Comparison of ENCODE assay signal across 8 mouse cellular contexts in genomic region chr2:73550725-73551124, GRCm38 (mm10). TPM values are rescaled to one million over a fixed set of nuclear protein-coding genes. Genes with fewer than 3 reads are reported as not detected.
A peak's percentile ranks its signal among the peaks of the same experiment; 100 is the strongest.
DNase-seq lines count a peak whose midpoint lies in the region; ATAC-seq and TF ChIP-seq lines count a peak whose summit lies in the region.

No protein-coding gene starts in this region.

- 0 out of 2 replicates have a peak, but pooled peaks cover 2% of the 10 kb centered on the region for H3K4me1 ChIP-seq in forebrain, embryonic 16.5 days (replicated peaks; ENCODE audit: control insufficient read depth, insufficient read depth, low read length)
- no peaks in the 10 kb centered on the region for H3K4me1 ChIP-seq in forebrain, embryonic 13.5 days
- peaks cover 4% of the 10 kb centered on the region for H3K4me1 ChIP-seq in limb, embryonic 11.5 days (ENCODE audit: control insufficient read depth, insufficient read depth, low read length)
- peaks cover 50% of the 10 kb centered on the region for H3K4me1 ChIP-seq in limb, embryonic 10.5 days
- H3K4me1 ChIP-seq in limb, embryonic 14.5 days (ENCODE audit: control insufficient read depth, insufficient read depth, low read length) = peaks cover under 1% of the 10 kb centered on the region

- no peaks in the 10 kb centered on the region for H3K27me3 ChIP-seq in forebrain, embryonic 16.5 days (replicated peaks; ENCODE audit: control insufficient read depth, insufficient read depth, low read length)
- peaks cover 4% of the 10 kb centered on the region; the same call in 1 of the 2 replicates for H3K27me3 ChIP-seq in forebrain, embryonic 13.5 days
- H3K27me3 ChIP-seq in limb, embryonic 11.5 days (ENCODE audit: control insufficient read depth, insufficient read depth, low read length) = no peaks in the 10 kb centered on the region
- H3K27me3 ChIP-seq in limb, embryonic 10.5 days (ENCODE audit: low read depth, poor library complexity, severe bottlenecking) = no peaks in the 10 kb centered on the region
- no peaks in the 10 kb centered on the region for H3K27me3 ChIP-seq in limb, embryonic 14.5 days (ENCODE audit: control insufficient read depth, insufficient read depth, low read length)

- ATAC-seq in forebrain, embryonic 16.5 days = no peak
- no peak for ATAC-seq in forebrain, embryonic 13.5 days
- no peak for ATAC-seq in limb, embryonic 11.5 days (ENCODE audit: insufficient number of reproducible peaks, low FRiP score, low TSS enrichment, low read depth)
- ATAC-seq in limb, embryonic 14.5 days (ENCODE audit: low FRiP score, low read depth) = no peak

- no peaks in the 10 kb centered on the region for H3K9me3 ChIP-seq in forebrain, embryonic 16.5 days (ENCODE audit: control insufficient read depth, low read length)
- H3K9me3 ChIP-seq in forebrain, embryonic 13.5 days (replicated peaks) = no peaks in the 10 kb centered on the region
- H3K9me3 ChIP-seq in limb, embryonic 11.5 days (ENCODE audit: control insufficient read depth, low read length) = no peaks in the 10 kb centered on the region
- H3K9me3 ChIP-seq in limb, embryonic 10.5 days (replicated peaks) = no peaks in the 10 kb centered on the region
- no peaks in the 10 kb centered on the region for H3K9me3 ChIP-seq in limb, embryonic 14.5 days (ENCODE audit: control insufficient read depth, low read length)

- H3K27ac ChIP-seq in forebrain, embryonic 16.5 days (ENCODE audit: low read length) = no peak overlapping the region
- H3K27ac ChIP-seq in forebrain, embryonic 13.5 days = no peak overlapping the region
- H3K27ac ChIP-seq in limb, embryonic 11.5 days (replicated peaks; ENCODE audit: low read depth, low read length) = no peak overlapping the region
- H3K27ac ChIP-seq in limb, embryonic 10.5 days = no peak overlapping the region
- no peak overlapping the region for H3K27ac ChIP-seq in limb, embryonic 14.5 days (replicated peaks; ENCODE audit: low read depth, low read length)

- H3K4me2 ChIP-seq in forebrain, embryonic 16.5 days (ENCODE audit: low read length) = peak overlapping the region; percentile 37; the same call in 1 of the 2 replicates
- no peak overlapping the region for H3K4me2 ChIP-seq in forebrain, embryonic 13.5 days
- no peak overlapping the region for H3K4me2 ChIP-seq in limb, embryonic 11.5 days (ENCODE audit: low read depth, severe bottlenecking)
- H3K4me2 ChIP-seq in limb, embryonic 14.5 days (replicated peaks; ENCODE audit: low read depth, low read length, severe bottlenecking) = peak overlapping the region; percentile 30

- no peak overlapping the region for H3K4me3 ChIP-seq in forebrain, embryonic 16.5 days (replicated peaks; ENCODE audit: low read length)
- H3K4me3 ChIP-seq in forebrain, embryonic 13.5 days = no peak overlapping the region
- no peak overlapping the region for H3K4me3 ChIP-seq in limb, embryonic 11.5 days (ENCODE audit: low read depth, low read length)
- no peak overlapping the region for H3K4me3 ChIP-seq in limb, embryonic 10.5 days
- H3K4me3 ChIP-seq in limb, embryonic 14.5 days (replicated peaks; ENCODE audit: low read length) = 0 out of 2 replicates have a peak overlapping the region, but pooled peaks have one; percentile 8

- no peaks in the 10 kb centered on the region for H3K36me3 ChIP-seq in forebrain, embryonic 16.5 days (ENCODE audit: control insufficient read depth, insufficient read depth)
- no peaks in the 10 kb centered on the region for H3K36me3 ChIP-seq in forebrain, embryonic 13.5 days (ENCODE audit: poor library complexity, severe bottlenecking)
- H3K36me3 ChIP-seq in limb, embryonic 11.5 days (ENCODE audit: control insufficient read depth, insufficient read depth, low read length) = no peaks in the 10 kb centered on the region
- no peaks in the 10 kb centered on the region for H3K36me3 ChIP-seq in limb, embryonic 10.5 days
- no peaks in the 10 kb centered on the region for H3K36me3 ChIP-seq in limb, embryonic 14.5 days (ENCODE audit: control insufficient read depth, insufficient read depth, low read length)

- TF ChIP-seq POLR2A in limb, embryonic 14.5 days (IDR thresholded peaks at IDR 0.05; ENCODE audit: borderline replicate concordance, extremely low read depth, insufficient read depth, insufficient read length) = no peak

- 22% methylated on average over 6 of the region's 6 CpGs for WGBS in forebrain, embryonic 16.5 days
- WGBS in forebrain, embryonic 13.5 days = 21% methylated on average over 6 of the region's 6 CpGs
- 18% methylated on average over 6 of the region's 6 CpGs for WGBS in limb, embryonic 11.5 days
- WGBS in limb, embryonic 10.5 days = 21% methylated on average over 6 of the region's 6 CpGs
- WGBS in limb, embryonic 14.5 days = 15% methylated on average over 6 of the region's 6 CpGs

- DNase-seq in limb, embryonic 11.5 days (ENCODE audit: low spot score) = peak; percentile 66
- no peak for DNase-seq in limb, embryonic 10.5 days (ENCODE audit: low spot score)
- peak; percentile 53 for DNase-seq in MN1 (ENCODE audit: low spot score)
- DNase-seq in limb, embryonic 14.5 days (ENCODE audit: low spot score) = peak; percentile 63
- peak; percentile 34 for DNase-seq in skeletal muscle tissue, adult 2 months (ENCODE audit: low read depth, low spot score)
- DNase-seq in urinary bladder, postnatal 10 days (ENCODE audit: low spot score) = no peak

- H3K9ac ChIP-seq in forebrain, embryonic 16.5 days (replicated peaks; ENCODE audit: low read depth, low read length) = 0 out of 2 replicates have a peak overlapping the region, but pooled peaks have one; percentile 22
- no peak overlapping the region for H3K9ac ChIP-seq in forebrain, embryonic 13.5 days
- H3K9ac ChIP-seq in limb, embryonic 11.5 days (ENCODE audit: low read length) = no peak overlapping the region
- no peak overlapping the region for H3K9ac ChIP-seq in limb, embryonic 14.5 days (ENCODE audit: low read depth, low read length, severe bottlenecking)

RNA-seq across cellular contexts. Expression of gene Wipf1, which starts 21.2 kb away (rescaled TPM):
- 1.8 and 2.3 TPM in 2 replicates for polyA plus RNA-seq in forebrain, embryonic 16.5 days (2015; fragmentation: Nextera tagmentation; extraction: Ambion mirVana)
- polyA plus RNA-seq in forebrain, embryonic 13.5 days (2015; fragmentation: Nextera tagmentation; extraction: Ambion mirVana) = 2.4 and 2.8 TPM in 2 replicates
- polyA plus RNA-seq in limb, embryonic 11.5 days (2014; fragmentation: Nextera tagmentation; extraction: Ambion mirVana) = 21.8 and 24.1 TPM in 2 replicates
- 13.3 and 14.2 TPM in 2 replicates for polyA plus RNA-seq in limb, embryonic 10.5 days (2016; fragmentation: Nextera tagmentation; extraction: Ambion mirVana)
- polyA plus RNA-seq in limb, embryonic 14.5 days (2012; rRNA removed) = 20.1 and 25.8 TPM in 2 replicates
- polyA plus RNA-seq in limb, embryonic 14.5 days (2014; fragmentation: Nextera tagmentation; extraction: Ambion mirVana) = 25.7 and 27.8 TPM in 2 replicates

RNA-seq across cellular contexts. Expression of gene Chrna1, which starts 29.4 kb away (rescaled TPM):
- 0.09 and 0.10 TPM in 2 replicates for polyA plus RNA-seq in forebrain, embryonic 16.5 days (2015; fragmentation: Nextera tagmentation; extraction: Ambion mirVana)
- 0.11 and 0.27 TPM in 2 replicates for polyA plus RNA-seq in forebrain, embryonic 13.5 days (2015; fragmentation: Nextera tagmentation; extraction: Ambion mirVana)
- polyA plus RNA-seq in limb, embryonic 11.5 days (2014; fragmentation: Nextera tagmentation; extraction: Ambion mirVana) = 2.9 and 3.5 TPM in 2 replicates
- 2.3 and 3.9 TPM in 2 replicates for polyA plus RNA-seq in limb, embryonic 10.5 days (2016; fragmentation: Nextera tagmentation; extraction: Ambion mirVana)
- 8.9 and 9.3 TPM in 2 replicates for polyA plus RNA-seq in limb, embryonic 14.5 days (2012; rRNA removed)
- 14.9 and 19.4 TPM in 2 replicates for polyA plus RNA-seq in limb, embryonic 14.5 days (2014; fragmentation: Nextera tagmentation; extraction: Ambion mirVana)

Comparison
In these comparisons a context has a peak if more than half of its experiments do, and no peak if none do; other contexts are left out.
1. H3K4me2 ChIP-seq: peak in forebrain, embryonic 16.5 days (single experiment) and limb, embryonic 14.5 days (single experiment); none in forebrain, embryonic 13.5 days (single experiment) and limb, embryonic 11.5 days (single experiment).
2. DNase-seq: peak in limb, embryonic 11.5 days (single experiment), MN1 (single experiment), limb, embryonic 14.5 days (single experiment) and skeletal muscle tissue, adult 2 months (single experiment); none in limb, embryonic 10.5 days (single experiment) and urinary bladder, postnatal 10 days (single experiment).